Mouse (Mus musculus) 416B (cell line): Measurements from ENCODE around the gene Tmem262.
A peak's percentile ranks its signal among the peaks of the same experiment; 100 is the strongest.

ENCODE experiments used
- DNase-seq: peaks from one replicate; pipeline ENCODE4 v3.0.0; 2011; ENCODE audit warnings: low read depth

Tmem262 gene

GRCm38 (mm10) chr19:6102169-6102853 lies 22.5 kb downstream of the Tmem262 start:
- DNase-seq, result peak; percentile 15

DNA sequence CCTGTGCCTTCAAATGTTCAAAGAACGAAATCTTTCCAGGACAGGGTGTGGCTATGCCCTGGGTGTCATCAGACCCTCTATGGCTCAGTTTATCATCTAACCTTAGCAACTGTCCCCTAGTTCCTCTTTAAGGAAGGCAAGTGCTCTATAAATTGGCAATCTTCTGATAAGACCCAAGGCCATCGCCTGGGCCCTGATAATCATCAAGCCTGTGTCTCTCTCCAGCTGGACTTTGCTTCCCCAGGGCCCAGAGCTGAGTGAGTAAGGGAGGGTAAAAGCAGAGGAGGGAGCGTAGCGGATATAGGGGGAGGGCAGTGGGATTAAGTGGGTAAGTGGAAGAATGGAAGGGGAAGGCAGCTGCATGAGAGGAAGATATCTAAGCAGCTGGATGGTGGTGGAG lies 24.6 kb downstream of the Tmem262 start:
- no peak for DNase-seq

DNA sequence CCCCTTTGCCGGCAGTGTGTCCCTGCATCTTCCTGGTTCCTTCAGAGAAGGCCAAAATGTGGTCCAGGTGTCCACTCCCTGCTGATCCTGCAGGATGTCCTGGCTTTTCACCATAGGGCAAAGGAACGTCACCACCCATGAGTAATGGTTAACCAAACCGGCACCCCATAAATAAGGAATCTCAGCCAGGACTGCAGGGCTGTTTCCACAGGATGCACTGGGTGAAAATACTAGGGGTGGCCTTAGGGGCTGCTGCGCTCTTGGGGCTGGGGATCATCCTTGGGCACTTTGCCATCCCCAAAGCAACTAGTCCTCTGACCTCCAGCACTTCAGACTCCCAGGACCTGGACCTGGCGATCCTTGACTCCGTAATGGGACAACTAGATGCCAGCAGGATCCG lies 25.8 kb downstream of the Tmem262 start, which contains the start of gene Naaladl1:
Naaladl1 (plus strand) TSS at position 197 of the 400 bp plus-strand sequence.
- DNase-seq, result no peak

- no peak for DNase-seq
These were observed 33.3 kb downstream of the Tmem262 start for GRCm38 (mm10) chr19:6113116-6113515.

DNA sequence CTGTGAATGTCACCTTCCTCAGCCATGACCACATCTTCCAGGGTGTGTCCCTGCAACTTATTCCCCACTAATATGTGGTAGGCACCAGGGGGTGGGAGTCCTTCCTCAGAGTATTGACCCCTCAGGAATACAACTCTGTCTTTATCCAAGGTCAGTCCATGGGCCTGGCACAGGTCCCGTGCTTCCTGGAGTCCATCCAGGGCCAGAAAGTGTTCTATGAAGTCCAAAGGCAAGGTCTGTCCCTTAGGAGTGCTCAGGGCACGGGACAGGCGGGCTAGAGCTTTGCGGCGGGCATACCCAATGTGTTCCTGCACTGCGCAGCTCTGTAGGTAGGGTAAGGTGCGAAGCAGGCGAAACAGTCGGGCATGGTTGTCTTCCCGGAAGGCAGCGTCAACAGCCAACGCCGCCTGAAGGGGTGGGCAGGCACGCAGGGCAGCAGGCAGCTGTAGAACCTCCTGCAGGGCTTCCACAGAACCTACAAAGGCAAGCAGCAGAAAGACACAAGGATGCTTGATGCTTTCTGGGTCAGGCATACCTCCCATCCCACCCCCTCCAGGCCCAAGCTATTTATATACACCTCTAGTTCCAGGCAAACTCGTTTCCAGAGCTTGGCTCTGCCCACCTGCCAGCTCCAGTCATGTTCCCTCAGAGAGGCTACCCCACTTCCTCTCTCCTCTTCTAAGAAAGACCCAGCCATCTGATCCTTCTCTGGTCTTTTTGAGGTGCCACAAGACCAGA lies 36.4 kb downstream of the Tmem262 start:
- no peak for DNase-seq

- DNase-seq, result peak; percentile 50
These were observed 37.6 kb downstream of the Tmem262 start for GRCm38 (mm10) chr19:6117346-6117985.

- DNase-seq, result peak; percentile 95
These were observed 38.3 kb downstream of the Tmem262 start, which contains the start of gene Sac3d1 for GRCm38 (mm10) chr19:6117986-6118676. Sac3d1 (minus strand) TSS chr19:6118650.

DNA sequence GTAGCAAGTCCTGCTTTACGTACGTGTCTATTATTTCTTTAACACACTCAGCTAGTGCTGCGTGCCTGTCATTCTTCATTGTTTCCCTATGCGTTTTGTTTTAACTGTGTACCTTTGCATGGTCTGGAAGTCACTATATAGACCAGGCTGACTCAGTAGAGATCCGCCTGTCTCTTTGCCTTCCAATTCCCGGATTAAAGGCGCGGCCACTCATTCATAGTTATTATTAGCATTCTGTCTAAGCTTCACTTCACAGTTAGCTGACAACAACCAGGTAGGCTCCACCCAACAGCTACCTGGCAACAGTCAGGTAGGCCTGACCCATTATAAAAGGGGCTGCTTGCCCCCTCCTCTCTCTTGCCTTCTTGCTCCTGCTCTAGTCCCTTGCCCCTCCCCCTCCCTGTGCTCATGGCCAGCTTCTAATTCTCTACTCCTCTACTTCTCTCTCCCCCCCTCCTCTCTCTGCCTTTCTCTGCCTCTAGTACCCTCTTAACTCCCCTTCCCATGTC lies 38.9 kb downstream of the Tmem262 start:
- no peak for DNase-seq

GRCm38 (mm10) chr19:6121761-6122160 lies 41.9 kb downstream of the Tmem262 start:
- no peak for DNase-seq

DNA sequence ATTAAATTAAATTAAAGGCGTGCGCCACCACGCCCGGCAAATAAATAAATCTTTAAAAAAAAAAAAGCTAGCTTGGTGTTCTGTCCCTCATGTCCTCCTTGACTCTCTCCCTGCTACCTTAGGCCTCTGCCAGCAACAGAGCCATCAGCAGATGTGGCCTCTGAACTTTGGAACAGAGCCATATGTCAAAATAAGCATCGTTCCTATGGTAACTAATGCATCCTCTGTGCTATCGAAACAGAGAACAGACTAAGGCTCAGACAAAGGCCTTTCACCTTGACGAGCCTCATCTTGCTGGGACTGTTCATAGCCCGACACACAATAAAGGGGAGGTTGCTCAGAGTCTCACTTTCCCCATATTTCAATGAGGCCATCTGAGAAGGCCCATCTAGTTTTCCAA lies 43.5 kb downstream of the Tmem262 start:
- DNase-seq, result no peak

- no peak for DNase-seq
These were observed 45.1 kb downstream of the Tmem262 start for GRCm38 (mm10) chr19:6124898-6125297.

DNA sequence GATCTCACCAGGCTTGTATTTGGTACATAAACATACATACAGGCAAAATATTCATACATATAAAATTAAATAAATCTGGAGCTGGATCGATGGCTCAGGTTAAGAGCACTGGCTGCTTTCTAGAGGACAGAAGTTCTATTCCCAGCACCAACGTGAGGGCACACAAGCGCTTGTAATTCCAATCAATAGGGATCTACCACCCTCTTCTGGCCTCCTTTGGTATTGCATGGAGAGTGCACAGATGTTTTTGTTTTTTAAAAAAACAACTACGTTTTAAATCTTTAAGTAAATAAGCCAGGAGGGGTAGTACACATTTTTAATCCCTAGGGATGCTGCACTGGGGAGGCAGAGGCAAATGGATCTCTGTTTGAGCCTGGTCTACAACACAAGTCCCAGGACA lies 46.5 kb downstream of the Tmem262 start:
- DNase-seq, result peak; percentile 86

DNA sequence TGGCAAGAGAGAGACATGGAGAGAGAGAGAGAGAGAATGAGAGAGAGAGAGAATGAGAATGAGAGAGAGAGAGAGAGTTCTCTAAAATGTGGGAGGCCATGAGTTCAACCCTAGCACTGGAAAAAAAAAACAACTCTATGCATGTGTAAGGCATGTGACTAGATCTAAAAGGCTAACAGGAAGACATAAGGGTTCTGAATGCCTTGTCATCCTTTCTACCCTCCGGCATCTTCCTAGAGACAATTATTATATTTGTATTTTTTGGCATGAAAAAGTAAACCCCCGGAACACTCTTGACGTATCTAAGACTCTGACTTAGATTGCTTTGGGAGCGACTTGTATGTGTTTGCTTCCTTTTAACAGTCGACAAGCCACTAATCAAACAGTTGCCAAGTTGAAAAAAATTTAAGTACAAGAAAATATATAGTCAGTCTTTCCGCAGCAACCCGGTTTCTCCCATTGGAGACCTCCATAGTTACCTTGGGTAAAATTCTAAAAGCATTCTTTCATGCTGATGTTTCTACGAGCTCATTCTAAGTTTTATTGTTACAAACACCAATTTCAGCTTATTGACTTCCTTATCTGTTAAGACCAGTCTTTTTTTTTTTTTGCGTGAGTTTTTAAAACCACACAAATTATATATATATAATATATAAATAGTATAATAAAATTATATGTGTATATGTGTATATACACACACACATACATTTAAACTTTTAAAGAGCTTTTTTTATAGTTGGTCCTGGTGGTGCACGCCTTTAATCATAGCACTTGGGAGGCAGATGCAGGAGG lies 47.2 kb downstream of the Tmem262 start:
- DNase-seq, result peak; percentile 67

- peak; percentile 99 for DNase-seq
These were observed 48.0 kb downstream of the Tmem262 start, which contains the start of gene Snx15 for GRCm38 (mm10) chr19:6127760-6128341. Snx15 (minus strand) TSS chr19:6128304.
